Mouse (Mus musculus) mature B cell (primary cell): ENCODE results near the gene Aco2.

Experiments
- in situ Hi-C: fragments of 300-500 bp; cut with MboI; formaldehyde crosslinking; loops from 2 replicates; pipeline ENCODE4 v1.14.3; 2019

Gene Aco2

GRCm38 (mm10) chr15:81872262-81873136 is at the start of gene Aco2:
TSS of gene Aco2 (plus strand) at chr15:81872309.
- in situ Hi-C loops, result no loop called here

- in situ Hi-C loops, result no loop called here
These were observed 49.5 kb upstream of the Aco2 start for GRCm38 (mm10) chr15:81822631-81823030.

- in situ Hi-C loops, result no loop called here
These were observed 47.3 kb upstream of the Aco2 start for GRCm38 (mm10) chr15:81824832-81825231.

GRCm38 (mm10) chr15:81828426-81829207 is 43.5 kb upstream of the Aco2 start:
- in situ Hi-C loops, result no loop called here

DNA sequence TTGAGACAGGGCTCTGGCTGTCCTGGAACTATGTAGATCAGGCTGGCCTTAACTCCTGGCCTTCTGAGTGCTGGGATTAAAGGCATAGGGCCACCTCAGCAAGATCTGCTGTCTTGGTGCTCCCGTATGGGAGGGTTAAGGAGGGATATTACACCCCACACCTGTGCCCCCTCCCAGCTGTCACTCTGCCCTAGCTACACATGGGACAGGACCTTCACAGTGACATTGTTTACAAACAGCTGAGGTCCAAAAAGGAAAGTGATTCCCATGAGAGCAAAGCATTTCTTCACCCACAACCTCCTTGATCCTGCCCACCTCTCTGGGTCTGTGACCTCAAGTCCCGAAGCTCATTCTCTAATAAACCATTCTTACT is 42.9 kb upstream of the Aco2 start:
- in situ Hi-C loops, result no loop called here

DNA sequence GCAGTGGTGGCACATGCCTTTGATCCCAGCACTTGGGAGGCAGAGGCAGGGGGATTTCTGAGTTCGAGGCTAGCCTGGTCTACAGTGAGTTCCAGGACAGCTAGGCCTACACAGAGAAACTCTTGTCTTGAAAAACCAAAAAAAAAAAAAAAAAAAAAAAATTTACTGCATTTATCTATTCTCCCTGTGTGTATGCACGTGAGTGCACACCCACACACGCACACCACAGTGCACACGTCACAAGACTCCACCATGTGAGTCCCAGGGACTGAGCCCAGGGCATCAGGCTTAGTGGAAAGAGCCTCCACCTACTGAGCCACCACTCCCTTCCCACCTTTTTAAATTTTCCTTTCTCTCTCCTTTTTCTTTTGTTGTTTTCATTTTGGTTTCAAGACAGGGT is 41.6 kb upstream of the Aco2 start:
- in situ Hi-C loops, result loop anchor here (5.0 kb wide), 1 partner anchor 87 kb away; no protein-coding TSS in a partner anchor

GRCm38 (mm10) chr15:81831136-81831825 is 40.8 kb upstream of the Aco2 start:
- in situ Hi-C loops, result loop anchor here (5.0 kb wide), 1 partner anchor 86 kb away; no protein-coding TSS in a partner anchor

DNA sequence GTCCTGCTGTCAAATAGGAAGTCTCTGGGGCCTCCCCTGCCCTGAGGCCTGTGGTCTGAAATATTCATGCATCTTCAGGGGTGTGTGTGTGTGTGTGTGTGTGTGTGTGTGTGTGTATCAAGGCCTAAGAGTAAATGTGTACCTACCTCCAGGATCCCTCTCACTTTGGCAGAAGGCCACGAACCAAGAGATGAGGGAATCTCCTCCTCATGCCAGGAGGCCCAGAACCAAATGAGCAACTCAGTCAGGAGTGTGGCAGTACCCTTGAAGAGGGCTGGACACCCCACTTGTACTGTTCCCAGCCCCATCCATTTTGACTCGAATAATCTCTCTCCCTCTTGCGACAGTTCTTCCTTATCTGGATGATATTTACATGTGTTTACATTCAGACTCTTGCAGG is 39.9 kb upstream of the Aco2 start:
- in situ Hi-C loops, result loop anchor here (5.0 kb wide), 1 partner anchor 85 kb away; no protein-coding TSS in a partner anchor

GRCm38 (mm10) chr15:81833481-81833880 is 38.6 kb upstream of the Aco2 start:
- in situ Hi-C loops, result loop anchor here (5.0 kb wide), 1 partner anchor 84 kb away; no protein-coding TSS in a partner anchor

DNA sequence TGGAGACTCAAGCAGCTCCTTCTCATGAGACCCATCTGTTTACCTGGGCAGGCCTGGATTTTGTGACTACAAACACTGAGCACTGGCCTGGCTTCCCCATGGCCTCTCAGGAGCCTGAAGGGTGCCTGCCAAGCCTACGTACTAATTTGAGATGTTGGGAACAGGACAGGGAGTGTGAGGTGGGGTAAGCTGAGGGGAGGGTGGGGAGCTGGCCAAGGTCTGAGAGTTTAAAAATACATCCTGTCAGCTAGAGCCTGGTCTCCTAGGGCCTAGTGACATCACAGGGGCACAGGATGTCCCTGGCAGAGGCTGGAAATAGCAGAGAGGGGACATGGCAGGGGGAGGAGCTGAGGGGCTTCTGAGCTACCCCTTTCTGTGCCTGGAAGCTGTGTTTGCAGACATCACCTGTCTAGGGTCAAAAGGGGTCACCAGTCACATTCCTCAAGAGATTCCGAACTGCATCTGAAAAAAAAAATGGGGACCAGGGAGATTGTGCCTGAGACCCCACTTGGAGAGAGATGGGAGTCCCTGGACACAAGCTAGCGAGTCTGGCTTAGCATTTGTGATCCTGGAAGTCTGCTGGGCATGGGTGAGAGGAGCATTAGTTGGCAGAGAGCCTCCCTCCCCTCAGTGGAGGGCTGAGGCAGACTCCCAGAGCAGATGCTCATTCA is 37.8 kb upstream of the Aco2 start:
- in situ Hi-C loops, result loop anchor here (5.0 kb wide), 1 partner anchor 83 kb away; no protein-coding TSS in a partner anchor

DNA sequence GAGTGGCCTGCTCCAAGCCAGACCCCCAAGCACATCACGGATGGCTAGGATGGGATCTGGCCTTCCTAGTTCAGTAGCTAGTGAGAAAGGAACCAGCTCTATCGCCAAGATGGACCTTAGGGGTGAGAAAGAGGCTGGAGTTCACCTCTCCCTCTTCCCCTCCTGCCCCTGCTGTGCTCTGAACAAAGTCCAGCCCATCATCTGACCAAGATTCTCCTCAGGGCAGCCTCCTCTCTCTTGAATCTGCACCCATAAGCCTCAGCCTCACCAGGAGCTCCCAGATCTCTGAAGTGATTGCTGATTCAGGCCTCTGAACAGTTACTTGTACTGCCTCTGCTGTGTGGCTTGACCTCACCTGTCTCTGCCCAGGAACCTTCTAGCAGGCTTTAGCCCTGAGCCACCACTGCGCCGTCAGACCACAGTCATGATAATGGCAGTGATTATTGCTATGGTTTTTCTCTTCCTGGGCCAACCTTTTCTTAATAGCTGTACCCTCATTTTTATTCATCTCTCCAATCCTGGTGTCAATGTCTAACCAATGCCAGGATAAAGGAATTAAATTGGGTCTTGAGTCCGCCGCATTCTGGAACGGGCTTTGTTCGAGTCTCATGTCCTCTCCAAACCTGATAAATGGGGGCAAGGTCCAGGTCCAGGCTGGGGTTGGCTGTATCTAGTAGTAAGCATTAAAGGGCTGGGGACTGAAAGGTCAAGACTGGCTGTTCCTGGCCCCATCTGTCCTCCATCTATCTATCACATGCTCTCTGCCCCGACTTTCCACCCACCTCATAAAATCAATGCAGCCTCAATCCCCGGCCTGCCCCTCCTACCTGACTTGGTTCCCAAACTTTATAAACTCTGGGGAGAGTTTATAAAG is 36.9 kb upstream of the Aco2 start:
- in situ Hi-C loops, result no loop called here

- in situ Hi-C loops, result no loop called here
These were observed 35.8 kb upstream of the Aco2 start for GRCm38 (mm10) chr15:81836124-81836821.

GRCm38 (mm10) chr15:81836966-81837920 is 34.9 kb upstream of the Aco2 start:
- in situ Hi-C loops, result no loop called here

- in situ Hi-C loops, result no loop called here
These were observed 33.4 kb upstream of the Aco2 start for GRCm38 (mm10) chr15:81838554-81839235.

- in situ Hi-C loops, result no loop called here
These were observed 32.5 kb upstream of the Aco2 start for GRCm38 (mm10) chr15:81839634-81840033.

DNA sequence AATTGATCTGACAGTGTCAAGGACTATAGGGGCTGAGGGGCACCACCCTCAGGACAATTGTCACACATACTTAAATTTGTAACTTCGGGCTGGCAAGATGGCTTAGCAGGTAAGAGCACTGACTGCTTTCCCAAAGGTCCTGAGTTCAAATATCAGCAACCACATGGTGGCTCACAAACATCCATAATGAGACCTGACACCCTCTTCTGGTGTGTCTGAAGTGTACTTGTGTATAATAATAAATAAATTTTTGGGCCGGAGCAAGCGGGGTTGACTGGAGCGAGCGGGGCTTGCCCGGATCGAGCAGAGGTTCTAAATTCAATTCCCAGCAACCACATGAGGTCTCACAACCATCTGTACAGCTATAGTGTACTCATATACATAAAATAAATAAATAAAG is 31.8 kb upstream of the Aco2 start:
- in situ Hi-C loops, result no loop called here

- in situ Hi-C loops, result no loop called here
These were observed 29.8 kb upstream of the Aco2 start for GRCm38 (mm10) chr15:81842275-81842674.

- in situ Hi-C loops, result no loop called here
These were observed 27.0 kb upstream of the Aco2 start for GRCm38 (mm10) chr15:81845033-81845625.
